Mouse (Mus musculus) midbrain, embryonic 10.5 days (tissue): ENCODE measurements around the gene Krt81. TPM values are rescaled to one million over a fixed set of nuclear protein-coding genes. Genes with fewer than 3 reads are reported as not detected.

Experiments
- polyA plus RNA-seq: library from polyadenylated mRNA; unstranded; fragments of >200 nt; fragmentation: Nextera tagmentation; extraction: Ambion mirVana; gene quantifications from 2 replicates; pipeline ENCODE4 v1.2.1, GENCODE M21; 2016

Krt81 gene
- polyA plus RNA-seq, 1 experiment from 2014 or later, result not detected

Other genes starting within 250 kb of the Krt81 start
- 3.2 and 4.2 TPM in 2 replicates for gene Grasp, start 239.6 kb downstream of the Krt81 start, polyA plus RNA-seq
- 2.8 and 2.9 TPM in 2 replicates for gene Nr4a1, start 209.5 kb downstream of the Krt81 start, polyA plus RNA-seq
- gene Atg101, start 179.5 kb downstream of the Krt81 start, polyA plus RNA-seq, result 80.8 TPM in 2 replicates
- 0.06 and 0.22 TPM in 2 replicates for gene 6030408B16Rik, start 170.5 kb downstream of the Krt81 start, polyA plus RNA-seq
- 0.06 TPM in 1 of 2 replicates, not detected in the other for gene Krt80, start 93.6 kb downstream of the Krt81 start, polyA plus RNA-seq
- 9.7 and 11.4 TPM in 2 replicates for gene Krt7, start 52.7 kb downstream of the Krt81 start, polyA plus RNA-seq
- gene Krt87, start 24.9 kb downstream of the Krt81 start, polyA plus RNA-seq, result 0.05 TPM in 1 of 2 replicates, not detected in the other
- gene Krt88, start 16.0 kb downstream of the Krt81 start, polyA plus RNA-seq, result not detected in 2 replicates
- not detected in 2 replicates for gene Krt86, start 9.7 kb upstream of the Krt81 start, polyA plus RNA-seq
- 0.07 TPM in 1 of 2 replicates, not detected in the other for gene Krt83, start 27.8 kb upstream of the Krt81 start, polyA plus RNA-seq
- gene Gm49425, start 53.5 kb upstream of the Krt81 start, polyA plus RNA-seq, result not detected in 2 replicates
- not detected in 2 replicates for gene Krt84, start 69.1 kb upstream of the Krt81 start, polyA plus RNA-seq
- gene Krt82, start 86.9 kb upstream of the Krt81 start, polyA plus RNA-seq, result not detected in 2 replicates
- 0.51 and 0.67 TPM in 2 replicates for gene Krt90, start 99.2 kb upstream of the Krt81 start, polyA plus RNA-seq
- gene Krt75, start 110.2 kb upstream of the Krt81 start, polyA plus RNA-seq, result not detected in 2 replicates
- gene Gm5414, start 164.4 kb upstream of the Krt81 start, polyA plus RNA-seq, result not detected in 2 replicates
- not detected in 2 replicates for gene Gm5478, start 183.6 kb upstream of the Krt81 start, polyA plus RNA-seq
- not detected in 2 replicates for gene Krt6b, start 216.5 kb upstream of the Krt81 start, polyA plus RNA-seq
- not detected in 2 replicates for gene Krt6a, start 230.6 kb upstream of the Krt81 start, polyA plus RNA-seq
- gene Krt5, start 249.1 kb upstream of the Krt81 start, polyA plus RNA-seq, result 0.11 and 0.22 TPM in 2 replicates